Mouse (Mus musculus): Measurements from ENCODE around the gene Ccdc14. TPM values are rescaled to one million over a fixed set of nuclear protein-coding genes. Genes with fewer than 3 reads are reported as not detected.

Gene Ccdc14
- polyA plus RNA-seq, 1 experiment from 2014 or later: 5.6 TPM

GRCm38 (mm10) chr16:34748081-34748720 lies 57.8 kb downstream of the Ccdc14 start:
- ChIA-PET POLR2A (interaction anchor here (0.7 to 1.2 kb wide), 2 partner anchors 63 to 66 kb away, joined by 3 to 4 read pairs; no protein-coding TSS in a partner anchor), CTCF (no interaction called here)
- TF ChIP-seq CTCF (IDR thresholded peaks at IDR 0.05): no peak
- DNase-seq (ENCODE audit: low read depth, low spot score): no peak
- ATAC-seq: no peak
- in situ Hi-C loops (cut with MboI; ENCODE audit: low pct_unique_long_range_greater_than_20kb): no loop called here
- no peaks in the 10 kb centered on the region for H3K27me3 ChIP-seq

- no peak for TF ChIP-seq CTCF (IDR thresholded peaks at IDR 0.05)
- ChIA-PET CTCF (no interaction called here), POLR2A (interaction anchor here (0.7 kb wide), 1 partner anchor 229 kb away, joined by 3 read pairs; no protein-coding TSS in a partner anchor)
- H3K27me3 ChIP-seq: no peaks in the 10 kb centered on the region
- DNase-seq (ENCODE audit: low read depth, low spot score) (no peak), ATAC-seq (no peak)
- in situ Hi-C loops (cut with MboI; ENCODE audit: low pct_unique_long_range_greater_than_20kb): no loop called here
Measured at GRCm38 (mm10) chr16:34749536-34749935, 59.1 kb downstream of the Ccdc14 start.

GRCm38 (mm10) chr16:34752026-34752425 lies 61.6 kb downstream of the Ccdc14 start:
- ATAC-seq (peak; percentile 44), DNase-seq (ENCODE audit: low read depth, low spot score) (no peak)
- CTCF ChIA-PET: interaction anchor here (0.9 kb wide), 1 partner anchor 58 kb away, joined by 5 read pairs; no protein-coding TSS in a partner anchor
- POLR2A ChIA-PET: interaction anchor here (0.8 kb wide), 1 partner anchor 217 kb away, joined by 4 read pairs; no protein-coding TSS in a partner anchor
- TF ChIP-seq CTCF (IDR thresholded peaks at IDR 0.05): no peak
- no peaks in the 10 kb centered on the region for H3K27me3 ChIP-seq
- in situ Hi-C loops (cut with MboI; ENCODE audit: low pct_unique_long_range_greater_than_20kb): loop anchor here (5.0 kb wide), 1 partner anchor 105 kb away; no protein-coding TSS in a partner anchor

GRCm38 (mm10) chr16:34752977-34753376 lies 62.6 kb downstream of the Ccdc14 start:
- ChIA-PET POLR2A (interaction anchor here (1.0 kb wide), 1 partner anchor 55 kb away, joined by 3 read pairs; no protein-coding TSS in a partner anchor), CTCF (no interaction called here)
- TF ChIP-seq CTCF (IDR thresholded peaks at IDR 0.05): no peak
- no peak for DNase-seq (ENCODE audit: low read depth, low spot score)
- no peak for ATAC-seq
- in situ Hi-C loops (cut with MboI; ENCODE audit: low pct_unique_long_range_greater_than_20kb): loop anchor here (5.0 kb wide), 1 partner anchor 104 kb away; no protein-coding TSS in a partner anchor
- no peaks in the 10 kb centered on the region for H3K27me3 ChIP-seq

- no peaks in the 10 kb centered on the region for H3K27me3 ChIP-seq
- ChIA-PET POLR2A (interaction anchor here (1.4 kb wide), 1 partner anchor 8 kb away, joined by 3 read pairs; no protein-coding TSS in a partner anchor), CTCF (no interaction called here)
- DNase-seq (ENCODE audit: low read depth, low spot score) (no peak), ATAC-seq (no peak)
- TF ChIP-seq CTCF (IDR thresholded peaks at IDR 0.05): no peak
- in situ Hi-C loops (cut with MboI; ENCODE audit: low pct_unique_long_range_greater_than_20kb): no loop called here
Measured at GRCm38 (mm10) chr16:34756991-34757390, 66.6 kb downstream of the Ccdc14 start.

GRCm38 (mm10) chr16:34758205-34758604 lies 67.8 kb downstream of the Ccdc14 start:
- in situ Hi-C loops (cut with MboI; ENCODE audit: low pct_unique_long_range_greater_than_20kb): no loop called here
- TF ChIP-seq CTCF (IDR thresholded peaks at IDR 0.05): no peak
- ChIA-PET CTCF (no interaction called here), POLR2A (no interaction called here)
- DNase-seq (ENCODE audit: low read depth, low spot score) (no peak), ATAC-seq (no peak)
- no peaks in the 10 kb centered on the region for H3K27me3 ChIP-seq

GRCm38 (mm10) chr16:34763959-34764591 lies 73.7 kb downstream of the Ccdc14 start:
- DNase-seq (ENCODE audit: low read depth, low spot score): no peak
- TF ChIP-seq CTCF (IDR thresholded peaks at IDR 0.05): no peak
- POLR2A ChIA-PET: interaction anchor here (0.6 to 0.7 kb wide), 2 partner anchors 28 to 112 kb away, joined by 4 to 5 read pairs; no protein-coding TSS in a partner anchor

GRCm38 (mm10) chr16:34765666-34766065 lies 75.2 kb downstream of the Ccdc14 start:
- in situ Hi-C loops (cut with MboI; ENCODE audit: low pct_unique_long_range_greater_than_20kb): no loop called here
- POLR2A ChIA-PET: interaction anchor here (0.6 to 1.7 kb wide), 3 partner anchors 9 to 47 kb away, joined by 3 to 6 read pairs (median 5); no protein-coding TSS in a partner anchor
- DNase-seq (ENCODE audit: low read depth, low spot score) (no peak), ATAC-seq (no peak)
- H3K27me3 ChIP-seq: no peaks in the 10 kb centered on the region
- no peak for TF ChIP-seq CTCF (IDR thresholded peaks at IDR 0.05)
- CTCF ChIA-PET: interaction anchor here (1.0 to 1.5 kb wide), 4 partner anchors 9 to 56 kb away, joined by 3 read pairs; no protein-coding TSS in a partner anchor

More at GRCm38 (mm10) chr16:34763959-34764591, 73.7 kb downstream of the Ccdc14 start:
- no peak for ATAC-seq
- no peaks in the 10 kb centered on the region for H3K27me3 ChIP-seq
- in situ Hi-C loops (cut with MboI; ENCODE audit: low pct_unique_long_range_greater_than_20kb): no loop called here
- CTCF ChIA-PET: interaction anchor here (0.9 to 1.0 kb wide), 2 partner anchors 9 to 47 kb away, joined by 3 read pairs; no protein-coding TSS in a partner anchor

GRCm38 (mm10) chr16:34766193-34766592 lies 75.8 kb downstream of the Ccdc14 start:
- ATAC-seq: peak; percentile 51
- ChIA-PET POLR2A (interaction anchor here (0.6 to 1.7 kb wide), 3 partner anchors 10 to 47 kb away, joined by 3 to 6 read pairs (median 5); no protein-coding TSS in a partner anchor), CTCF (interaction anchor here (0.8 to 1.5 kb wide), 5 partner anchors 9 to 55 kb away, joined by 3 read pairs; no protein-coding TSS in a partner anchor)
- TF ChIP-seq CTCF (IDR thresholded peaks at IDR 0.05): no peak
- in situ Hi-C loops (cut with MboI; ENCODE audit: low pct_unique_long_range_greater_than_20kb): no loop called here
- no peaks in the 10 kb centered on the region for H3K27me3 ChIP-seq
- DNase-seq (ENCODE audit: low read depth, low spot score): peak; percentile 58

GRCm38 (mm10) chr16:34767443-34767842 lies 77.0 kb downstream of the Ccdc14 start:
- ChIA-PET CTCF (no interaction called here), POLR2A (no interaction called here)
- in situ Hi-C loops (cut with MboI; ENCODE audit: low pct_unique_long_range_greater_than_20kb): no loop called here
- no peaks in the 10 kb centered on the region for H3K27me3 ChIP-seq
- no peak for ATAC-seq
- DNase-seq (ENCODE audit: low read depth, low spot score): no peak
- TF ChIP-seq CTCF (IDR thresholded peaks at IDR 0.05): no peak
